23 mouse cellular contexts compared by ENCODE assay signal in genomic region chr1:139839290-139839689, GRCm38 (mm10). TPM values are rescaled to one million over a fixed set of nuclear protein-coding genes. Genes with fewer than 3 reads are reported as not detected.
"Had no signal": no experiment of that assay in that cellular context is flagged by ENCODE, and none has a peak within 500 bp of the region (broad histone marks: within the 10 kb centered on the region; RNA-seq: fewer than 3 reads in every experiment).

No protein-coding gene starts in this region.

- ATAC-seq: midbrain, embryonic 13.5 days; midbrain, embryonic 15.5 days had no signal

- H3K4me3 ChIP-seq: midbrain, embryonic 10.5 days; midbrain, embryonic 13.5 days; midbrain, embryonic 15.5 days; myocyte; neural tube, embryonic 12.5 days; stomach, embryonic 15.5 days had no signal

- H3K4me2 ChIP-seq: lung, embryonic 14.5 days; midbrain, embryonic 13.5 days; midbrain, embryonic 15.5 days; neural tube, embryonic 12.5 days; stomach, embryonic 15.5 days had no signal

- H3K27me3 ChIP-seq: midbrain, embryonic 13.5 days; midbrain, embryonic 15.5 days; neural tube, embryonic 12.5 days; stomach, embryonic 15.5 days had no signal

- H3K36me3 ChIP-seq: midbrain, embryonic 10.5 days; midbrain, embryonic 13.5 days; midbrain, embryonic 15.5 days; neural tube, embryonic 12.5 days; stomach, embryonic 15.5 days had no signal

- H3K27ac ChIP-seq: midbrain, embryonic 10.5 days; midbrain, embryonic 13.5 days; midbrain, embryonic 15.5 days; neural tube, embryonic 12.5 days; stomach, embryonic 15.5 days; stomach, postnatal 0 days had no signal

- H3K9ac ChIP-seq: lung, embryonic 14.5 days; midbrain, embryonic 13.5 days; midbrain, embryonic 15.5 days; neural tube, embryonic 12.5 days; stomach, embryonic 15.5 days had no signal

- H3K4me1 ChIP-seq: midbrain, embryonic 10.5 days; midbrain, embryonic 13.5 days; midbrain, embryonic 15.5 days; neural tube, embryonic 12.5 days; stomach, embryonic 15.5 days had no signal

- DNase-seq: lung, adult 18-20 months; lung, embryonic 14.5 days; lung, postnatal 10 days; lung, postnatal 4 days; right cerebral cortex, postnatal 14 days; thymus, adult 2 months; thymus, postnatal 25 days; thymus, postnatal 4 days had no signal

- H3K9me3 ChIP-seq: midbrain, embryonic 10.5 days; midbrain, embryonic 13.5 days; midbrain, embryonic 15.5 days; neural tube, embryonic 12.5 days; stomach, embryonic 15.5 days had no signal

RNA-seq across cellular contexts. Expression of gene Cfhr2, which starts 19.2 kb away (rescaled TPM):
- total RNA-seq: megakaryocyte, adult 5-6 weeks; megakaryocyte-erythroid progenitor cell, adult 5-6 weeks; neutrophil, adult 5-6 weeks had no signal
- polyA plus RNA-seq: lung, embryonic 14.5 days; midbrain, embryonic 10.5 days; midbrain, embryonic 13.5 days; midbrain, embryonic 15.5 days; myocyte; neural tube, embryonic 12.5 days; neural tube, embryonic 14.5 days; spleen, adult 2 months; testis, adult 2 months; thymus, adult 2 months had no signal

RNA-seq across cellular contexts. Expression of gene Gm4788, which starts 58.2 kb away (rescaled TPM):
- total RNA-seq: megakaryocyte, adult 5-6 weeks; megakaryocyte-erythroid progenitor cell, adult 5-6 weeks; neutrophil, adult 5-6 weeks had no signal
- polyA plus RNA-seq: lung, embryonic 14.5 days; lung, embryonic 16.5 days; midbrain, embryonic 10.5 days; midbrain, embryonic 13.5 days; myocyte; neural tube, embryonic 12.5 days; neural tube, embryonic 14.5 days; spleen, adult 2 months; stomach, embryonic 15.5 days; stomach, postnatal 0 days; testis, adult 2 months; thymus, adult 2 months; urinary bladder, adult 2 months had no signal
